Mouse (Mus musculus) olfactory bulb, adult 2 months (tissue): ENCODE data around the gene Nthl1.

Experiments
- CTCF ChIP-seq: fragments of 200-500 bp; IDR thresholded peaks from 2 replicates; pipeline ENCODE4 v1.5.1; 2012; ENCODE audit warnings: low read depth, mild to moderate bottlenecking, low read length, moderate library complexity; ENCODE audit not compliant: insufficient read depth
- POLR2A ChIP-seq: fragments of 200-500 bp; IDR thresholded peaks from 2 replicates; pipeline ENCODE4 v1.6.1; 2012; ENCODE audit warnings: mild to moderate bottlenecking, low read depth, low read length, moderate library complexity; ENCODE audit not compliant: insufficient read depth

- TF ChIP-seq POLR2A: no peak
- TF ChIP-seq CTCF: no peak
These were observed 54.0 kb downstream of the Nthl1 start for GRCm38 (mm10) chr17:24686514-24686913.
